Mouse (Mus musculus): ENCODE data around the gene Ehd3.

Gene Ehd3

DNA sequence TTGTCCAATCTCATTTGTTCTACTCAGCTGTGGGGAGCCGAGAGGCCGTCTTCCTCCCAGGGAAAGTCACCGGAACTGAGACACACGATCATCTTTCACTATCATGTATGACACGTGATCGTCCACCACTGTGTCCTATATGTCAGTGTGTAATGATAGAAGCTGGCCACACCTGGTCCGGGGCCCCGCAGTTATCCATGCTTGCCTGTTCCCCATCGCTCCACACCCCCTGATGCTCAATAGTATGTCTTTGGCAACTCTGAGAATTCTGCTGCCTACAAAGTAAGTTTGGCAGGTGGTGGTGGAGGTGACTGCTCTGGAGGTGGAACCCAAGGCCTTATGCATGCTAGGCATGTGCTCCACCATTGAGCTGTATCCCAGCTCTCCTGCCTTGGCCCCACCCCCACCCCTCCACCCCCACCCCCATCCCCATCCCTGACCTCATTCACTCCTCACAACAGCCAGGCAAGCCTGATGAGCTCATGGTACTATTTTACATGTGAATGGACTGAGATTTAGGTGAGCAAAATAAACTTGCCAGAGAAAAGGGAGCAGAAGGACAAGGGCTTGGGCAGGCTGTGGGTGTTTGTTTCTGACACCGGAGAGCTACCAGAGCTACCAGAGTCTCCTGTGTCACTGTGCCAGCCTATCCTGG is 75.5 kb downstream of the Ehd3 start:
- intact Hi-C loops (cut with DNase I), result no loop called here

DNA sequence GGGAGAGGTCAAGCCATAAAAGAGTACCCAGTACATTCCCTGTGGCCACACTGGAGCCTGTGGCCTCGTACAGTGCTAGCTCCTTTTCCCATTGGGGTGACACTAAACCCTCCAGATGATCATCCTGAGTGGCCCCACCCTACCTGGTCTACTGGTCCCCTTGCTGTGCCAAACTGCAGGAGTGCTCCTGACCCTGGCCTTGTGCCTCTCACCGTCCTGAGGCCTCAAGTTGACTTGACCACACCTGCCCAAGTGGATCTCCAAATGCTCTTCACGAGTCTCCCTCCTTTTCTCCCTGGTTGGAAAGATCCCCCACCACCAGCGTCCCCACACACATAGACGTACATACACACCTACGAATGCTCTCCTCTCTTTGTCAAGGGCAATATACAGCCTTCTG is 76.4 kb downstream of the Ehd3 start:
- intact Hi-C loops (cut with DNase I), result loop anchor here (2.0 to 5.0 kb wide), 4 partner anchors 75 to 578 kb away; partner anchors contain the start of gene Ehd3

DNA sequence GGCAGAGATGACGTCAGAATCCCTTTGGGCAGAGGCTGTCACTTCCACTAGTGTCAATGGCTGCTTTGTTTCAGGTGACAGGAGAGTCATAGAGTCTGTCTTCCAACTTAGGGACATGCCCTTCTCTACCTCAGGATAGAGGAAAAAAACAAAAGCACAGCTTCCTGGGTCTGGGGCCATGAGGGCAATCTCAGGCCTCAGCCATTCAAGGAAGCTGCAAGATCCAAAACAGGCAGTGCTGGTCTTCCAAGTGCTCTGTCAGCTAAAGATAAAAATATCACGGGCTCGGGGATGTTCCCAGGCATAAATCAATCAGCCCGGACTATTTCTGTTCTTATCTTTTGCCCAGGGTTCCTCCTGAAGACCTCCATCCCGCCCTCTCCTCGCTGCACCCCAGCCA is 77.4 kb downstream of the Ehd3 start:
- intact Hi-C loops (cut with DNase I), result loop anchor here (2.0 to 5.0 kb wide), 4 partner anchors 76 to 579 kb away; partner anchors contain the start of gene Ehd3
